Mouse (Mus musculus): Measurements from ENCODE around the gene Ncs1. TPM values are rescaled to one million over a fixed set of nuclear protein-coding genes. Genes with fewer than 3 reads are reported as not detected.
A peak's percentile ranks its signal among the peaks of the same experiment; 100 is the strongest.

Gene Ncs1
- polyA plus RNA-seq, 1 experiment from 2014 or later, result 42.8 TPM

GRCm38 (mm10) chr2:31291421-31291820, 45.8 kb downstream of the Ncs1 start:
- H3K9ac ChIP-seq (ENCODE audit: low read depth, low read length), result no peak overlapping the region
- no peaks in the 10 kb centered on the region for H3K27me3 ChIP-seq (ENCODE audit: control insufficient read depth, insufficient read depth, low read length)
- peaks cover 19% of the 10 kb centered on the region; the same call in 1 of the 2 replicates for H3K36me3 ChIP-seq (ENCODE audit: control insufficient read depth, insufficient read depth, low read length)
- no peak for ATAC-seq (replicated peaks; ENCODE audit: insufficient number of reproducible peaks, low FRiP score, low TSS enrichment)
- H3K9me3 ChIP-seq (replicated peaks; ENCODE audit: control insufficient read depth, low read length), result no peaks in the 10 kb centered on the region
- no peaks in the 10 kb centered on the region for H3K4me1 ChIP-seq (ENCODE audit: control insufficient read depth, insufficient read depth, low read length)
- WGBS (ENCODE audit: insufficient replicate concordance), result 5% methylated on average over 6 of the region's 6 CpGs
- H3K27ac ChIP-seq (ENCODE audit: low read depth, low read length), result no peak overlapping the region
- no peak overlapping the region for H3K4me2 ChIP-seq
- no peak overlapping the region for H3K4me3 ChIP-seq (ENCODE audit: low read depth, low read length)

- 0 out of 2 replicates have a peak, but pooled peaks cover 2% of the 10 kb centered on the region for H3K4me1 ChIP-seq (ENCODE audit: control insufficient read depth, insufficient read depth, low read length)
- no peak for ATAC-seq (replicated peaks; ENCODE audit: insufficient number of reproducible peaks, low FRiP score, low TSS enrichment)
- H3K27me3 ChIP-seq (ENCODE audit: control insufficient read depth, insufficient read depth, low read length), result no peaks in the 10 kb centered on the region
- no peaks in the 10 kb centered on the region for H3K9me3 ChIP-seq (replicated peaks; ENCODE audit: control insufficient read depth, low read length)
- H3K4me3 ChIP-seq (ENCODE audit: low read depth, low read length), result no peak overlapping the region
- no peak overlapping the region for H3K27ac ChIP-seq (ENCODE audit: low read depth, low read length)
- no peak overlapping the region for H3K9ac ChIP-seq (ENCODE audit: low read depth, low read length)
- WGBS (ENCODE audit: insufficient replicate concordance), result 1% methylated on average over 4 of the region's 4 CpGs
- peaks cover 7% of the 10 kb centered on the region; the same call in 1 of the 2 replicates for H3K36me3 ChIP-seq (ENCODE audit: control insufficient read depth, insufficient read depth, low read length)
- no peak overlapping the region for H3K4me2 ChIP-seq
These were observed 49.4 kb downstream of the Ncs1 start for GRCm38 (mm10) chr2:31294985-31295384.

GRCm38 (mm10) chr2:31296395-31296794, 50.8 kb downstream of the Ncs1 start:
- Histone ChIP-seq H3K9ac (ENCODE audit: low read depth, low read length) (no peak overlapping the region), H3K27ac (ENCODE audit: low read depth, low read length) (no peak overlapping the region), H3K4me2 (no peak overlapping the region), H3K4me1 (ENCODE audit: control insufficient read depth, insufficient read depth, low read length) (0 out of 2 replicates have a peak, but pooled peaks cover 2% of the 10 kb centered on the region), H3K36me3 (ENCODE audit: control insufficient read depth, insufficient read depth, low read length) (0 out of 2 replicates have a peak, but pooled peaks cover 7% of the 10 kb centered on the region), H3K9me3 (replicated peaks; ENCODE audit: control insufficient read depth, low read length) (no peaks in the 10 kb centered on the region), H3K27me3 (ENCODE audit: control insufficient read depth, insufficient read depth, low read length) (0 out of 2 replicates have a peak, but pooled peaks cover 4% of the 10 kb centered on the region), H3K4me3 (ENCODE audit: low read depth, low read length) (no peak overlapping the region)
- no peak for ATAC-seq (replicated peaks; ENCODE audit: insufficient number of reproducible peaks, low FRiP score, low TSS enrichment)
- 75% methylated on average over 6 of the region's 6 CpGs for WGBS (ENCODE audit: insufficient replicate concordance)

- Histone ChIP-seq H3K9ac (ENCODE audit: low read depth, low read length) (peak overlapping the region; percentile 62), H3K4me3 (ENCODE audit: low read depth, low read length) (peak overlapping the region; percentile 41), H3K9me3 (replicated peaks; ENCODE audit: control insufficient read depth, low read length) (no peaks in the 10 kb centered on the region), H3K4me2 (peak overlapping the region; percentile 61), H3K36me3 (ENCODE audit: control insufficient read depth, insufficient read depth, low read length) (0 out of 2 replicates have a peak, but pooled peaks cover 4% of the 10 kb centered on the region), H3K4me1 (ENCODE audit: control insufficient read depth, insufficient read depth, low read length) (0 out of 2 replicates have a peak, but pooled peaks cover 2% of the 10 kb centered on the region), H3K27me3 (ENCODE audit: control insufficient read depth, insufficient read depth, low read length) (0 out of 2 replicates have a peak, but pooled peaks cover 4% of the 10 kb centered on the region), H3K27ac (ENCODE audit: low read depth, low read length) (no peak overlapping the region)
- ATAC-seq (replicated peaks; ENCODE audit: insufficient number of reproducible peaks, low FRiP score, low TSS enrichment), result peak; percentile 76
- WGBS (ENCODE audit: insufficient replicate concordance), result 2% methylated on average over 17 of the region's 17 CpGs
These were observed 52.1 kb downstream of the Ncs1 start for GRCm38 (mm10) chr2:31297602-31298268.

GRCm38 (mm10) chr2:31298814-31299213, 53.2 kb downstream of the Ncs1 start:
- H3K4me2 ChIP-seq, result peak overlapping the region; percentile 61
- no peak overlapping the region for H3K9ac ChIP-seq (ENCODE audit: low read depth, low read length)
- H3K27me3 ChIP-seq (ENCODE audit: control insufficient read depth, insufficient read depth, low read length), result 0 out of 2 replicates have a peak, but pooled peaks cover 4% of the 10 kb centered on the region
- WGBS (ENCODE audit: insufficient replicate concordance), result 30% methylated on average over 4 of the region's 4 CpGs
- no peak for ATAC-seq (replicated peaks; ENCODE audit: insufficient number of reproducible peaks, low FRiP score, low TSS enrichment)
- no peak overlapping the region for H3K27ac ChIP-seq (ENCODE audit: low read depth, low read length)
- H3K36me3 ChIP-seq (ENCODE audit: control insufficient read depth, insufficient read depth, low read length), result no peaks in the 10 kb centered on the region
- H3K9me3 ChIP-seq (replicated peaks; ENCODE audit: control insufficient read depth, low read length), result no peaks in the 10 kb centered on the region
- 0 out of 2 replicates have a peak, but pooled peaks cover 2% of the 10 kb centered on the region for H3K4me1 ChIP-seq (ENCODE audit: control insufficient read depth, insufficient read depth, low read length)
- H3K4me3 ChIP-seq (ENCODE audit: low read depth, low read length), result no peak overlapping the region

GRCm38 (mm10) chr2:31299266-31299665, 53.6 kb downstream of the Ncs1 start:
- Histone ChIP-seq H3K4me1 (ENCODE audit: control insufficient read depth, insufficient read depth, low read length) (0 out of 2 replicates have a peak, but pooled peaks cover 2% of the 10 kb centered on the region), H3K27me3 (ENCODE audit: control insufficient read depth, insufficient read depth, low read length) (0 out of 2 replicates have a peak, but pooled peaks cover 4% of the 10 kb centered on the region), H3K4me3 (ENCODE audit: low read depth, low read length) (no peak overlapping the region), H3K9ac (ENCODE audit: low read depth, low read length) (no peak overlapping the region), H3K9me3 (replicated peaks; ENCODE audit: control insufficient read depth, low read length) (no peaks in the 10 kb centered on the region), H3K36me3 (ENCODE audit: control insufficient read depth, insufficient read depth, low read length) (no peaks in the 10 kb centered on the region), H3K27ac (ENCODE audit: low read depth, low read length) (no peak overlapping the region), H3K4me2 (peak overlapping the region; percentile 61; the same call in 1 of the 2 replicates)
- no peak for ATAC-seq (replicated peaks; ENCODE audit: insufficient number of reproducible peaks, low FRiP score, low TSS enrichment)
- WGBS (ENCODE audit: insufficient replicate concordance), result 20% methylated on average over 4 of the region's 4 CpGs

GRCm38 (mm10) chr2:31299996-31300395, 54.4 kb downstream of the Ncs1 start:
- Histone ChIP-seq H3K4me3 (ENCODE audit: low read depth, low read length) (no peak overlapping the region), H3K27me3 (ENCODE audit: control insufficient read depth, insufficient read depth, low read length) (0 out of 2 replicates have a peak, but pooled peaks cover 4% of the 10 kb centered on the region), H3K9ac (ENCODE audit: low read depth, low read length) (no peak overlapping the region), H3K9me3 (replicated peaks; ENCODE audit: control insufficient read depth, low read length) (no peaks in the 10 kb centered on the region), H3K27ac (ENCODE audit: low read depth, low read length) (no peak overlapping the region), H3K4me2 (no peak overlapping the region), H3K36me3 (ENCODE audit: control insufficient read depth, insufficient read depth, low read length) (no peaks in the 10 kb centered on the region), H3K4me1 (ENCODE audit: control insufficient read depth, insufficient read depth, low read length) (0 out of 2 replicates have a peak, but pooled peaks cover 2% of the 10 kb centered on the region)
- WGBS (ENCODE audit: insufficient replicate concordance), result 71% methylated on average over 10 of the region's 10 CpGs
- ATAC-seq (replicated peaks; ENCODE audit: insufficient number of reproducible peaks, low FRiP score, low TSS enrichment), result no peak

- ATAC-seq (replicated peaks; ENCODE audit: insufficient number of reproducible peaks, low FRiP score, low TSS enrichment), result no peak
- Histone ChIP-seq H3K9ac (ENCODE audit: low read depth, low read length) (no peak overlapping the region), H3K4me1 (ENCODE audit: control insufficient read depth, insufficient read depth, low read length) (0 out of 2 replicates have a peak, but pooled peaks cover 2% of the 10 kb centered on the region), H3K4me3 (ENCODE audit: low read depth, low read length) (no peak overlapping the region), H3K9me3 (replicated peaks; ENCODE audit: control insufficient read depth, low read length) (no peaks in the 10 kb centered on the region), H3K4me2 (no peak overlapping the region), H3K36me3 (ENCODE audit: control insufficient read depth, insufficient read depth, low read length) (no peaks in the 10 kb centered on the region), H3K27me3 (ENCODE audit: control insufficient read depth, insufficient read depth, low read length) (peaks cover 4% of the 10 kb centered on the region; the same call in 1 of the 2 replicates), H3K27ac (ENCODE audit: low read depth, low read length) (no peak overlapping the region)
- 65% methylated on average over 9 of the region's 9 CpGs for WGBS (ENCODE audit: insufficient replicate concordance)
These were observed 57.6 kb downstream of the Ncs1 start for GRCm38 (mm10) chr2:31303177-31303576.

All from heart, embryonic 11.5 days (tissue).